Mouse (Mus musculus): ENCODE results near the gene Dct. TPM values are rescaled to one million over a fixed set of nuclear protein-coding genes. Genes with fewer than 3 reads are reported as not detected.

The Dct gene
- polyA plus RNA-seq, 1 experiment from 2014 or later, result 0.70 TPM

- WGBS, result 92% methylated on average over 5 of the region's 5 CpGs
- no peak for ATAC-seq
- H3K27ac ChIP-seq (ENCODE audit: low read depth, low read length), result no peak overlapping the region
- no peak overlapping the region for H3K9ac ChIP-seq (ENCODE audit: low read depth, low read length)
- no peaks in the 10 kb centered on the region for H3K9me3 ChIP-seq (ENCODE audit: control insufficient read depth, low read length)
- no peaks in the 10 kb centered on the region for H3K4me1 ChIP-seq (ENCODE audit: control insufficient read depth, insufficient read depth, low read depth, low read length)
- H3K36me3 ChIP-seq (ENCODE audit: control insufficient read depth, insufficient read depth, low read length), result no peaks in the 10 kb centered on the region
- H3K4me2 ChIP-seq (ENCODE audit: low read length), result no peak overlapping the region
- H3K27me3 ChIP-seq (replicated peaks; ENCODE audit: control insufficient read depth, insufficient read depth, low read length), result no peaks in the 10 kb centered on the region
- H3K4me3 ChIP-seq (ENCODE audit: low read length), result no peak overlapping the region
Observed at GRCm38 (mm10) chr14:117972576-117972975, 79.5 kb downstream of the Dct start.

Other genes with a start within 250 kb of the Dct start
- 15.3 and 16.1 TPM in 2 replicates for gene Tgds, start 80.5 kb upstream of the Dct start, polyA plus RNA-seq (2015; fragmentation: Nextera tagmentation; extraction: Ambion mirVana)
- gene Gpr180, start 84.9 kb upstream of the Dct start, polyA plus RNA-seq (2015; fragmentation: Nextera tagmentation; extraction: Ambion mirVana), result 49.4 and 49.8 TPM in 2 replicates
- gene Sox21, start 184.8 kb upstream of the Dct start, polyA plus RNA-seq (2015; fragmentation: Nextera tagmentation; extraction: Ambion mirVana), result 2.2 and 3.6 TPM in 2 replicates
- not detected in 2 replicates for gene Gm9376, start 214.7 kb upstream of the Dct start, polyA plus RNA-seq (2015; fragmentation: Nextera tagmentation; extraction: Ambion mirVana)

Data from hindbrain, embryonic 16.5 days (tissue).